Mouse (Mus musculus): ENCODE results near the gene Slit1.
A peak's percentile ranks its signal among the peaks of the same experiment; 100 is the strongest.

Slit1 gene

DNA sequence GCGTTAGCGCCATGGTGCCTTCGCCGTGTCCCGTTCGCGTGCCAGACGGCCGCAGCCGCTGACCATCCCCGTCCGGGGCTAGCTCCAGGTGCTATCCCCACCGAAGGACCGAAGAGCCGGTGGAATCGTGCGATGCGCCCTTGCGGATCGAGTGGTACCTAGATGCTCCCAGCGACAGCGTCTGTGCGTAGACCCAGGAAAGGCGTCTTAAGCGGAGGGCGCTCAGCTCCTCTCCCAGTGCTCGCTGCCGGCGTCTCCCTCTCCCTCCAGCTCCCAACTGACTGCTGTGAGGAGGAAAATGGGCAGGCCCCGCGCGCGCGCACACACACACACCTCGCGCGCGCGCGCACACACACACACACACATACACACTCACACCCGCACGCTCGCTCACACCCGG is at the start of gene Slit1:
Slit1 (minus strand) TSS at position 270 of the 400 bp plus-strand sequence.
- no peak for DNase-seq (ENCODE audit: low read depth, low spot score)

DNA sequence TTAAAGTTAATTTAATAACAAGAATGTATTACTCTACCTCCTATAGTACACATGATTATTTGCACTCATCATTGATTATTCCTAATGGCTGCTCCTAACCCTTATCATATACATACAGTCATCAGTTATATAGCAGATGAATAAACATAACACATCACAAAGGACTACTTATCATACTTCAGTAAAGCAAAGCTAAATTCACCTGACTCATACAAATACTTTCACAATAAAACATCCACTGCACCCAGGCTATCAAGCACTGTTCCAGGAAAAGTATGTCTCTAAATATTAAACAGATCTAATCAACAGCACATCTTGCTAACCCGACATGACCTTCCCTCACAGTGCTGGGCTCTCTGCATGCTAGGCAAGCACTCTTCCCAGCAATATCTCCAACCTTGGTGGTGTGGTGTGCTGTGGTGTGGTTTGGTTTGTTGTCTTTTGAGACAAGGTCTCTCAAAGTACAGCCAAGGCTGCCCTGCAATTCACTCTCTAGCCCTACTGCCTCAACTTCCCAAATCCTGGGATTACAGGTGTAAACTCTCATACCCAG is 49.5 kb upstream of the Slit1 start:
- no peak for DNase-seq (ENCODE audit: low read depth, low spot score)

DNA sequence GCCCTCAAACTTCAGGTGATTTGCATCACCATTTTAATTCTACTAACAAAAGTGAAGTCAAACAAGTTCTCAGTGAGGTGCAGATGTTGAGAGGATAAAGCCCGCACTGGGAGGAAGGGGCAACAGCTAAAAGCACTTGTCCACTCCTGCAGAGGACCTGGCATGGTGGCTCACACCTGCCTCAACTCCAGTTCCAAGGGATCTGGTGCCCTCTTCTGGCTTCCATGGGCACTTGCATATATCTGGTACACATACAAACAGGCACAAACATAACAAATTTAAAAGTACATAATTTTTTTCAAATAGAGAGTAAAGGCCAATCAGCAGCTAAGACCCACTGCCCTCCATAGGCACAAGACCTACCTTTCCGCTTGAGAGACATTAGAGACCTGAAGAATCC is 47.9 kb upstream of the Slit1 start:
- DNase-seq (ENCODE audit: low read depth, low spot score), result no peak

- DNase-seq (ENCODE audit: low read depth, low spot score), result no peak
Observed at GRCm38 (mm10) chr19:41789110-41789961, 45.9 kb upstream of the Slit1 start.

GRCm38 (mm10) chr19:41786896-41787295 is 43.4 kb upstream of the Slit1 start:
- no peak for DNase-seq (ENCODE audit: low read depth, low spot score)

DNA sequence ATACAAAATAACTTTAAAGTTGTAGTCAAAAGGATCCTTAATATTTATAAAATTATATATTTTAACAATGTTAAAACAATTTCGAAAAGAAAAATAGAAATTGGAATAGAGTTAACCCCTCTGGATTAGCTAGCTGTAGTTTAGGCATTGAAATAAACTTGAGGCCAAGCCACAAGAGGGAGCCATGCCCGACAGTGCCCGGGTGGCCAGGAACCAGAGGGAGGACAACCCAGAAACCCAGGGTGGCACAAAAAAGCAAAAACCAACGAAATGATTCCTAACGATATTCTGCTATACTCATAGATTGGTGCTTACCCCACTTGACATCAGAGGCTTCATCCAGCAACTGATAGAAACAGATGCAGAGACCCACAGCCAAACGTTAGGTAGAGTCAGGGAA is 34.0 kb upstream of the Slit1 start:
- DNase-seq (ENCODE audit: low read depth, low spot score), result no peak

DNA sequence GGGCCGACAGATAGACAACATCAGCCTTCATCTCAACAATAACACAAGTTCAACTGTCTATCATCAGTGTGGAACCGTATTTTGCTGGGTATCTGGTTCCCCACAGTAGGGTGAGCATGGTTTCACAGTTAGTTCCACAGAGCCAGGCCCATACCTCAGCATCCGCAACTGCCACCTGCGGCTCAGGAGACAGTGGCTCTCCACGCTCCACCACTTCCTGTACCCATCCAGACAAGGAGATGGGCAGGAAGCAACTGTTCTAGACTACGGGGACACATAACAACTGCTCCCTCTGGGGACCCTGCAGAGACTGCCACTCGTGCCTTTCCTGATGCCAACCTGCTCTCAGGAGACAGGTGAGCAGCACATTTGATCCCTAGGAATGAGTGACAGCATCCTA is 25.2 kb upstream of the Slit1 start:
- DNase-seq (ENCODE audit: low read depth, low spot score), result no peak

GRCm38 (mm10) chr19:41766628-41767027 is 23.2 kb upstream of the Slit1 start:
- no peak for DNase-seq (ENCODE audit: low read depth, low spot score)

DNA sequence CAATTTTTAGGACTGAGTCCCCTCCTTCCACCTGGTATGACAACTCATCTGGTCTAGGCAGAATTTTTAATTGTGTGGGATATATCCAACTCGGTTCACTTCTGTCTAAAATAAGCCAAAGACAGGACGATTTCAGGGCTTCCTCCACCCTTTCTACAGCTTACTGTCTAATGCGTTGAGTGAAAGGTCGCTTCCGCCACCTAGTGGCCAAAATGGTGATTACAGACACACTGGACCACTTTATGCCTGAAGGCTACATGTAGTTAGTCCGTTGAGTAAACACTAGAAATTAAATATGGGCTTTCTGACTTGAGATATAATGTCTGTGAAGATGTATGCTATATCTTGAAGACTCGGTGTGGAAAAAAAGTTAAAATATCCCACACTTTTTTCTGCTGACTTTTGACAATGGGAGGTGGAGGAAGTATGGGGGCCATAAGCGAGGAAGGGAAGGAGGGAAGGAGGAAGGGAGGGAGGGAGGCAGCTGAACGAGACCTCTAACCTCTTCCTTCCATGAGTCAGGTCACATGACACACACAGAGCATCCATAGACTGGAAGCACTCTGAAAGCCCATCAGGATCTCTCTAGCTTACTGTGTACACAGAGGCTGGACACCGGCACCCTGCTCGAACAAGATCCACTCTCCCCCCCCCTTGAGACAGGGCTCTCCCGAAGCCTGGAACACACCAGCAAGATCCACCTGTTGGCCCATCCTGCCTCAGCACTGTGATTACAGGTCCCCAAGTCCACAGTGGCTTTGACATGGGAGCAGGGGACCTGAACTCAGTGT is 20.6 kb upstream of the Slit1 start:
- peak; percentile 71 for DNase-seq (ENCODE audit: low read depth, low spot score)

DNA sequence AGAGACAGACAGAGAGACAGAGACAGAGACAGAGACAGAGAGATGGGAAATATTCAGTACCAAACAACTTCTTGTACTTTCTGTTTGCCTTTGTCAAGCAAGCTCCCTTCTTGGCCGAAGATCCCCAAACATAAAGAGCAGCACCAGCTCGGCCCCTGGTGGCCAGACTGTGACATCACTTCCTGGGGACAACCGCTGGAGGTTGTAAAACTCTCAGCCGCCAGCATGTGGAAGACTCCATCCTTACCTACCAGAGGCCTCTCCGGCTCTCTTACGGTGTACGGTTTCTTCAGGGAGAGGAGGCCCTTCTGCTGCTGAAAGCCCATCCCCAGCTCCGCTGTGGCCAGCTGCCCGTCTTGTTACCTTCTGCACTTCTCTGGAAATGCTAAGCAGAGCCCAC is 18.1 kb upstream of the Slit1 start:
- no peak for DNase-seq (ENCODE audit: low read depth, low spot score)

DNA sequence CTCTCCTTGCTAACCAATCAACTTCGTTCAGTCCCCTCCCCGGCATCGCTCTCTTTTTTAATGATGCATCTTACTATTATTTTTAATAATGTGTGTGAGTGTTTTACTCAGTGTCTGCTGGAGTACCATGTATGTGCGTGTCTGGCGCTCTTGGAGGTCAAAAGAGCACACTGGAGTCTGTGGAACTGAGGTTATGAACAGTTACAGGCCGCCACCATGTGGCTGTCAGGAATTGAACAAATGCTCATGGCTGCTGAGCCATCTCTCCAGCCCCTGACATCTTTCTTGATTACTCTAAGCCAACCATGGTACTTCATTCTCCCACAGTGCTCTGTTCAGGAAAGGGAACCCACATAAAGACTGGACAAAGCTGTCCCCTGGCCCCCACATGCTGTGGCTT is 16.3 kb upstream of the Slit1 start:
- DNase-seq (ENCODE audit: low read depth, low spot score), result no peak

GRCm38 (mm10) chr19:41759270-41759669 is 15.8 kb upstream of the Slit1 start:
- no peak for DNase-seq (ENCODE audit: low read depth, low spot score)

DNA sequence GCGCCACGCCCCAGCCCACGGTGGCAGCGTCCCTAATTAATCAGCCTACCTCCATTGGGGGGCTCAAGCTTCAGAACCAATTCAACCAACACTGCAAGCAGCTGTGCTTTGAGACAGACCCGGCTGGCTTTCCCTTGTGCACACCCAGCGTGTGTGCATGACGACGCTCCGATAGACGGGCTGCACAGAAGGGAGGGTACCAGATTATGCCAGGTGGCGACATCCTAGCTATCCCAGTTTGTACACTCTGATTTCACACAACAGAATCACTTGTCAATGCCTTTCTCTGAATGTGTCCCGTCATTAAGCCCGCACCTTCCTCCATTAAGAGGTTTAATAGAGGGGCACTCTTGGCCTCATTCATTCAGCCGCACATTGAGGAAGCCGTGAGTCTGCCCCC is 11.3 kb upstream of the Slit1 start:
- no peak for DNase-seq (ENCODE audit: low read depth, low spot score)

GRCm38 (mm10) chr19:41751906-41752305 is 8.4 kb upstream of the Slit1 start:
- no peak for DNase-seq (ENCODE audit: low read depth, low spot score)

DNA sequence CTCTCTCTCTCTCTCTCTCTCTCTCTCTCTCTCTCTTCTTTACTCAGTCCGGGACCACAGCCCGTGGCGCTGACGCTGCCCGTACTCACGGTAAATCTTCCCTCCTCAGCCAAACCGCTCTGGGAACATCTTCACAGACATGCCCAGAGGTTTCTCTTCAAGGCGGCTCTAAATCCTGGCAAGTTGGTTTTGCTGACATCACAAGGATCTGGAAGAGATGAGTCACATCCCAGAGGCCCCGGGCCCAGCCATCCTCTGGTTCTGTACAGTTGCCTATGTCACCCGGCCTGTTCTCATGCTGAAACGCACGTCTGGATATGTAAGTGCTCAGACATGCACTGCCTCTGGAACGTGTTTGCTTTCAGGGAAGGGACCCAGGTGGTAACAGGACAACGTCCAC is 4.0 kb upstream of the Slit1 start:
- no peak for DNase-seq (ENCODE audit: low read depth, low spot score)

- no peak for DNase-seq (ENCODE audit: low read depth, low spot score)
Observed at GRCm38 (mm10) chr19:41745941-41746557, 2.6 kb upstream of the Slit1 start.

- DNase-seq (ENCODE audit: low read depth, low spot score), result no peak
Observed at GRCm38 (mm10) chr19:41738896-41739295, 4.6 kb downstream of the Slit1 start.

DNA sequence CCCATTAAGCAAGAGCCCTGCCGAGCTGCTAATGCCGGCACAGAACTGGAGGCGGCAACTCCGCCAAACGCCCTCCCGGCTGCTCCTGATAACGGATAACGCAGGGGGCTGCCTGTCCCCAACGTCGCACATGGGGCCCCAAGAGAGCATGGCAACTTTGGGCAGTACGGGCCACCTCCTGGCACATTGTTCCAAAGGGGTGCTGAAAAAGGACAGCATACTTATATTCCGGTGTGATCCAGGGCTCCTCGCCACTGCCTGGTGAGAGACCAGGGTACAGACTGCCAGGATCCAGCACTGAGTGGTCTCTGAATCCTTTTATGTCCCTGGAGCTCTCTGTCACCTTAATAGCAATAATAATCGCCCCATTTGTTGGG is 5.0 kb downstream of the Slit1 start:
- DNase-seq (ENCODE audit: low read depth, low spot score), result no peak

GRCm38 (mm10) chr19:41737657-41738428 is 5.6 kb downstream of the Slit1 start:
- no peak for DNase-seq (ENCODE audit: low read depth, low spot score)

- no peak for DNase-seq (ENCODE audit: low read depth, low spot score)
Observed at GRCm38 (mm10) chr19:41734685-41735084, 8.8 kb downstream of the Slit1 start.

DNA sequence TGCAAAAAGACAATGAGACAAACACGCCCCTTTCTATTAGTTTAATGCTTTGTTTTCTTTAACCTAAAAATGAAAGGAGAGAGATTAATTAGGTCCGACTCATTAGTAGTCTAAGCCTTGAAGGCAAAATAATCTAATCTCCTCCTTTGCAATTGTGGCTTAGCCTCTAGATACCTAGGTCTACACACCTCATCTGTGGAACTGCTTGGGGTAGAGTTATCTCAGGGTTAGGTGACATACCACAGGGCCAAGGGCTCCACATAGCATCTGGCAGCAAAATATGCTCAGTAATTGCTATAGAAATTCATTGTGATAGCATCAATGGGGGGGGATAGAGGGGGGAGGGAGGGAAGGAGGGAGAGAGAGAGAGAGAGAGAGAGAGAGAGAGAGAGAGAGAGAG is 18.0 kb downstream of the Slit1 start:
- DNase-seq (ENCODE audit: low read depth, low spot score), result no peak
